Mouse (Mus musculus): ENCODE results near the gene Zfp956. TPM values are rescaled to one million over a fixed set of nuclear protein-coding genes. Genes with fewer than 3 reads are reported as not detected.

Gene Zfp956
- total and polyA plus RNA-seq, 3 experiments = 11.0 to 13.1 TPM; not detected in 1

DNA sequence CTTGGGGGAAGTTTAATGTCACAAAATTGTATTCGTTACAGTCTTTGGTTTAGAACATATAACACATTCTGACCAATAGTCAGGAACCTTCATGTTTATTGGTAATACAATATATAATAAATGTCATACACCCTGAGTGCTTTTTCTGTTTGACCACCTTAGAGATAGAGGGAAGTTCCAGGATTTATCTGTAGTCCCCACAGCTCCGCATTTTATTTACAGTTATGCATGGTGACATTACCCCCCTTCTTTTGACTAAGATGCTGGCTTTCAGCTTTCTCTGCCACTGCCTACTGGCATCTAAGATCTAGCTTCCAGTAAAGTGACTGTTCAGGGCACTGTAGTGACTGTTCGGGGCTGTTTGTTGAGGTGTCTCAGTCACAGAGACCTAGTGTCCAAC lies 1.2 kb downstream of the Zfp956 start:
- Histone ChIP-seq H3K9me3 (replicated peaks; ENCODE audit: insufficient read depth, low read length) (no peaks in the 10 kb centered on the region), H3K79me2 (ENCODE audit: control insufficient read depth, insufficient read depth, low read length, poor library complexity) (peaks cover 16% of the 10 kb centered on the region), H3K4me1 (ENCODE audit: control insufficient read depth in 1 of 2, insufficient read depth in 2 of 2, low read length in 2 of 2) (peaks cover 3 to 13% of the 10 kb centered on the region in 2 experiments), H3K27ac (ENCODE audit: control insufficient read depth, low read depth, low read length) (peak overlapping the region; percentile 69; the same call in 1 of the 2 replicates), H3K4me3 (ENCODE audit: control insufficient read depth in 1 of 2, insufficient read depth in 1 of 2, low read depth in 2 of 2, low read length in 2 of 2) (peak overlapping the region; percentile 88 to 92), H3K9ac (ENCODE audit: control insufficient read depth, low read depth, low read length, poor library complexity, severe bottlenecking) (peak overlapping the region; percentile 83), H3K36me3 (ENCODE audit: control insufficient read depth in 1 of 2, insufficient read depth in 2 of 2, low read length in 2 of 2) (peaks cover 2 to 15% of the 10 kb centered on the region in 2 experiments), H3K27me3 (ENCODE audit: control insufficient read depth in 1 of 2, insufficient read depth in 2 of 2, low read length in 2 of 2) (no peaks in the 10 kb centered on the region)
- DNase-seq (ENCODE audit: low read depth, low spot score) = peak; percentile 48
- TF ChIP-seq RCOR1 (IDR thresholded peaks at IDR 0.05; ENCODE audit: low read depth, low read length) (0 out of 2 replicates have a peak, but pooled peaks have one; percentile 22), CHD1 (IDR thresholded peaks at IDR 0.05; ENCODE audit: low read depth, low read length) (no peak), EP300 (IDR thresholded peaks at IDR 0.05; ENCODE audit: low read depth in 1 of 2, low read length in 2 of 2) (peak; percentile 66 to 69), CHD2 (IDR thresholded peaks at IDR 0.05; ENCODE audit: low read length) (no peak), ZNF384 (IDR thresholded peaks at IDR 0.05; ENCODE audit: low read depth, low read length) (no peak), ZMIZ1 (IDR thresholded peaks at IDR 0.05; ENCODE audit: low read depth, low read length) (no peak), KAT2A (conservative IDR thresholded peaks at IDR 0.05; ENCODE audit: low read depth, low read length) (no peak), SIN3A (IDR thresholded peaks at IDR 0.05; ENCODE audit: low read length) (0 out of 2 replicates have a peak, but pooled peaks have one; percentile 15), TCF12 (IDR thresholded peaks at IDR 0.05; ENCODE audit: low read depth, low read length) (0 out of 2 replicates have a peak, but pooled peaks have one; percentile 25), ZKSCAN1 (IDR thresholded peaks at IDR 0.05; ENCODE audit: low read depth, low read length) (no peak)

- Histone ChIP-seq H3K4me3 (ENCODE audit: control insufficient read depth in 1 of 2, insufficient read depth in 1 of 2, low read depth in 2 of 2, low read length in 2 of 2) (no peak overlapping the region), H3K79me2 (ENCODE audit: control insufficient read depth, insufficient read depth, low read length, poor library complexity) (peaks cover 16% of the 10 kb centered on the region), H3K27ac (ENCODE audit: control insufficient read depth, low read depth, low read length) (no peak overlapping the region), H3K36me3 (ENCODE audit: control insufficient read depth in 1 of 2, insufficient read depth in 2 of 2, low read length in 2 of 2) (peaks cover 4 to 13% of the 10 kb centered on the region in 2 experiments), H3K4me1 (ENCODE audit: control insufficient read depth in 1 of 2, insufficient read depth in 2 of 2, low read length in 2 of 2) (peaks cover 3 to 13% of the 10 kb centered on the region in 2 experiments), H3K9ac (ENCODE audit: control insufficient read depth, low read depth, low read length, poor library complexity, severe bottlenecking) (no peak overlapping the region), H3K27me3 (ENCODE audit: control insufficient read depth in 1 of 2, insufficient read depth in 2 of 2, low read length in 2 of 2) (no peaks in the 10 kb centered on the region), H3K9me3 (replicated peaks; ENCODE audit: insufficient read depth, low read length) (no peaks in the 10 kb centered on the region)
- TF ChIP-seq MAX (IDR thresholded peaks at IDR 0.05; ENCODE audit: low read length) (no peak), CTCF (IDR thresholded peaks at IDR 0.05 in 2 of 3, conservative IDR thresholded peaks at IDR 0.05 in 1 of 3; ENCODE audit: control insufficient read depth in 1 of 3, insufficient read depth in 1 of 3, low read depth in 2 of 3, low read length in 3 of 3, poor library complexity in 1 of 3, severe bottlenecking in 1 of 3) (no peak), BHLHE40 (IDR thresholded peaks at IDR 0.05; ENCODE audit: borderline replicate concordance, low read depth, low read length) (no peak), MEF2A (IDR thresholded peaks at IDR 0.05; ENCODE audit: extremely low read depth, insufficient replicate concordance, low read depth, low read length, poor library complexity, severe bottlenecking) (no peak), E2F4 (IDR thresholded peaks at IDR 0.05; ENCODE audit: borderline replicate concordance, low read depth, low read length) (no peak)
- DNase-seq (ENCODE audit: low read depth, low spot score) = no peak
Measured at GRCm38 (mm10) chr6:47957816-47958215, 4.6 kb downstream of the Zfp956 start.
